Mouse (Mus musculus): ENCODE data around the gene Gramd1a. TPM values are rescaled to one million over a fixed set of nuclear protein-coding genes. Genes with fewer than 3 reads are reported as not detected.
A peak's percentile ranks its signal among the peaks of the same experiment; 100 is the strongest.

Gene Gramd1a
- polyA plus RNA-seq, 1 experiment from 2014 or later = 97.4 TPM

GRCm38 (mm10) chr7:31105061-31105768, 50.5 kb downstream of the Gramd1a start:
- no peaks in the 10 kb centered on the region; the same call in 1 of the 2 replicates for H3K4me1 ChIP-seq
- H3K27ac ChIP-seq = no peak overlapping the region
- 61% methylated on average over 15 of the region's 15 CpGs for WGBS
- peaks cover 5% of the 10 kb centered on the region for H3K27me3 ChIP-seq
- no peaks in the 10 kb centered on the region for H3K36me3 ChIP-seq
- H3K9me3 ChIP-seq = no peaks in the 10 kb centered on the region
- no peak overlapping the region for H3K4me3 ChIP-seq
- H3K4me2 ChIP-seq (replicated peaks) = no peak overlapping the region
- no peak overlapping the region for H3K9ac ChIP-seq
- no peak for ATAC-seq (ENCODE audit: insufficient number of reproducible peaks, insufficient read depth, low FRiP score, low TSS enrichment)

DNA sequence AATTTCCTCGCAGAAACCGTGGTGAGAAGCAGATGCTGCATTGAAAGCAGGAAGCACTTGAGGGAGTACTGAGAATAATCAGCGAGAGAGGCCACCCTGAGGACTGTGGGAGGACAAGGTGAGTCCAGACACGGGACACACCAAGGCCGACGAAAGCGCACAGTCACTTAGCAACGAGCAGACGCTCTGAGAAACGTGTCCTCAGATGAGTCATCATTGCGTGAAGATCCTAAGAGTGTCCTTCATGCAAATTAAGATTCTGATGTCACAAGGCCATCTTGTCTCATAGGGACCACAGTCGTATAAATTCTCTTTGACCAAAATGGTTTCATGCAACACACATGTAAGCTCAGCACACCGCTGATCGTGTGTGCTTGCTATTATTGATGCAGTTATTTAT, 54.9 kb downstream of the Gramd1a start:
- Histone ChIP-seq H3K4me1 (peaks cover 4% of the 10 kb centered on the region; the same call in 1 of the 2 replicates), H3K27me3 (peaks cover 5% of the 10 kb centered on the region), H3K27ac (no peak overlapping the region), H3K4me2 (replicated peaks) (no peak overlapping the region), H3K9me3 (no peaks in the 10 kb centered on the region), H3K4me3 (no peak overlapping the region), H3K9ac (no peak overlapping the region), H3K36me3 (no peaks in the 10 kb centered on the region)
- WGBS = 83% methylated on average over 14 of the region's 14 CpGs
- no peak for ATAC-seq (ENCODE audit: insufficient number of reproducible peaks, insufficient read depth, low FRiP score, low TSS enrichment)

DNA sequence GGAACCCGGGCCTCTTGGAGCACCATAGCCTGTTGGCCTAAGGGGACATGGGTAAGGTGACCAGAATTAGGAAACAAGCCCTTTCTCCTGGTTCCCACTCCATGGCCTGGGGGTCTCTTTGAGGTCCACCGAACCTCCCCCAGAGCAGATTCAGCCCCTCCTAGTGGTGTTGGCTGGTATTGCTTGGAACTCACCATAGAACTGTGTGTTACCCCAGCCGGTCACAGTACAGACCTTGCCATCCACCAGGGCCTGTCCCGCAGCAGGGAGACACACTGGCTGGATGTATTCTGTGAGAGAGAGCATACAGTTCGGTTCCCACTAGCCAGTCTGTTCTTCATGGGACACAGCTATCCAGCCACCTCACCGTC, 56.1 kb downstream of the Gramd1a start:
- no peak overlapping the region for H3K9ac ChIP-seq
- 0 out of 2 replicates have a peak, but pooled peaks cover 4% of the 10 kb centered on the region for H3K4me1 ChIP-seq
- no peaks in the 10 kb centered on the region for H3K36me3 ChIP-seq
- no peak overlapping the region for H3K4me2 ChIP-seq (replicated peaks)
- no peak for ATAC-seq (ENCODE audit: insufficient number of reproducible peaks, insufficient read depth, low FRiP score, low TSS enrichment)
- H3K27me3 ChIP-seq = peaks cover 5% of the 10 kb centered on the region
- 84% methylated on average over 6 of the region's 6 CpGs for WGBS
- H3K4me3 ChIP-seq = no peak overlapping the region
- no peaks in the 10 kb centered on the region for H3K9me3 ChIP-seq
- no peak overlapping the region for H3K27ac ChIP-seq

DNA sequence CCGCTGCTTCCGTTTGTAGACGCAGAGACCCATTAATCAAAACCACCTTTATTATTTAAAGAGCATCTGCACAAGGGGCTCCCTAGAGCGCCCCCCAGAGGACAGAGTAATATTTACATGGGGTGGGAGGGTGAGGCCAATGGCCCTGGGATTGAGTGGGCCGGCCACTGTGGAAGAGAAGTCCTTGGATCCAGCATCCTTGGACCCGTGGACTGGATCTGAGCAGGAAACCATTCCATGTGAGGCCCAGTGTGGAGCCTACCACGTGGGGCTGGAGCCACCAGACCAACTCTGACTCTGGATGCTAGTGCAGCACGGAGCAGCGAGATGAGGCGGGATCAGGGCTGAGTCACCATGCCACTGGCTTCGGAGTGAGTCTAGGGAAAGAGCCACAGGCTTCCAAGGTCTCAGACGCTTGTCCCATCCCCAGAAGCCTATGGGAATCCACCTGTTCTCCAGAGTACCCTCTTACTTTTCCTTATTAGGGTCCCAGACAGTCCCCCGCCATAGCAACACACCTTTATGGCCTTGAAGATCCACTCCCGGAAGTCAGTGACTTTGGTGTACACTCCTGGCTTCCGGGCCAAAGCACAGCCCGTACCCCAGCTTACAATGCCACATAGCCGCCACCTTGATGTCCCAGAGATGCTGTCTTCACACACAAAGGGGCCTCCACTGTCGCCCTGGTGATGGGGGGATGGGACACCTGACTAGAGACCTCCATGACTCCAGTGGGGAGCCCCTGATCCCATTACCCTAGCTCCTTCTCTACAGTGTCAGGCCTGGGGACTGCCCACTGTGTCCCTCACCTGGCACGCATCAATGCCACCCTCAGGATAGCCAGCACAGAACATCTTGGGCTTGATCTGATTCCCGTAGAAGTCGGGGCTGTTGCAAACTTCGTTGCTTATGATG, 56.7 kb downstream of the Gramd1a start:
- H3K4me3 ChIP-seq = no peak overlapping the region
- no peaks in the 10 kb centered on the region for H3K36me3 ChIP-seq
- no peak overlapping the region for H3K4me2 ChIP-seq (replicated peaks)
- peaks cover 5% of the 10 kb centered on the region for H3K27me3 ChIP-seq
- H3K4me1 ChIP-seq = 0 out of 2 replicates have a peak, but pooled peaks cover 4% of the 10 kb centered on the region
- H3K9me3 ChIP-seq = no peaks in the 10 kb centered on the region
- WGBS = 78% methylated on average over 22 of the region's 22 CpGs
- no peak for ATAC-seq (ENCODE audit: insufficient number of reproducible peaks, insufficient read depth, low FRiP score, low TSS enrichment)
- H3K9ac ChIP-seq = no peak overlapping the region
- no peak overlapping the region for H3K27ac ChIP-seq

GRCm38 (mm10) chr7:31097583-31098248, 58.0 kb downstream of the Gramd1a start:
- Histone ChIP-seq H3K36me3 (no peaks in the 10 kb centered on the region), H3K27ac (0 out of 2 replicates have a peak overlapping the region, but pooled peaks have one; percentile 9), H3K4me1 (0 out of 2 replicates have a peak, but pooled peaks cover 4% of the 10 kb centered on the region), H3K9ac (peak overlapping the region; percentile 34; the same call in 1 of the 2 replicates), H3K4me3 (peak overlapping the region; percentile 21), H3K9me3 (no peaks in the 10 kb centered on the region), H3K4me2 (replicated peaks) (peak overlapping the region; percentile 44), H3K27me3 (no peaks in the 10 kb centered on the region)
- peak; percentile 91 for ATAC-seq (ENCODE audit: insufficient number of reproducible peaks, insufficient read depth, low FRiP score, low TSS enrichment)
- 47% methylated on average over 20 of the region's 20 CpGs for WGBS

DNA sequence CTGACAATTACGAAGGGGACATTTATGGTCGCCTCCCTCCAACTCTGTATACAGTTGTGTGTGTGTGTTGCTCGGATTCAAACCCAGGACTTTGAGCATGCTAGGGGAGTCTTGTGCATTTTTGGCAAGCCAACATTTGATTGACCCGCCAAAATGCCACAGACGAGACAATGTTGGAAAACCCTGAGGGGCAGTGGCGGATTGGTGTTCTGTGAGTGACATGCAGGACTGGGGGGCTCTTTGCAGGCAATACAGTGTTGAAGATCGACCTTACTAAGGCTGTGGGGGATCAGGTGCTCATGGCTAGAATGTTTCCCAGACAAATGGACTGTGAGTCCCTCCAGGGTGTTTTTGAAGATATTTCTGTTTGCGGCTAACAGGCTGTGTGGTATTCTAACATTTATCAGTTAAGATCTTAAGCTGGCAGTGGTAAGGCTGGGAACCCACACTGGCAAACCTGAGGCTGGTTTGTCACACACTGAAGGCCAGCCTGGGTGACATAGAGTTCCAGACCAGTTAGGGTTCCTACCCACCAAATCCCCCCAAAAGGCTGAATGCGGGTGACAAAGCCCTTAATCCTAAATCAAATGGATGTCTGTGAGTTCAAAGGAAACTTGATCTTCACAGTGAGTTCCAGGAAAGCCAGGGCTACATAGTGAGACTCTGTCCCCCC, 58.7 kb downstream of the Gramd1a start:
- no peaks in the 10 kb centered on the region for H3K36me3 ChIP-seq
- no peak overlapping the region for H3K9ac ChIP-seq
- ATAC-seq (ENCODE audit: insufficient number of reproducible peaks, insufficient read depth, low FRiP score, low TSS enrichment) = no peak
- H3K4me2 ChIP-seq (replicated peaks) = no peak overlapping the region
- 0 out of 2 replicates have a peak, but pooled peaks cover 4% of the 10 kb centered on the region for H3K4me1 ChIP-seq
- H3K9me3 ChIP-seq = no peaks in the 10 kb centered on the region
- H3K27ac ChIP-seq = no peak overlapping the region
- H3K27me3 ChIP-seq = no peaks in the 10 kb centered on the region
- no peak overlapping the region for H3K4me3 ChIP-seq
- 66% methylated on average over 9 of the region's 9 CpGs for WGBS

DNA sequence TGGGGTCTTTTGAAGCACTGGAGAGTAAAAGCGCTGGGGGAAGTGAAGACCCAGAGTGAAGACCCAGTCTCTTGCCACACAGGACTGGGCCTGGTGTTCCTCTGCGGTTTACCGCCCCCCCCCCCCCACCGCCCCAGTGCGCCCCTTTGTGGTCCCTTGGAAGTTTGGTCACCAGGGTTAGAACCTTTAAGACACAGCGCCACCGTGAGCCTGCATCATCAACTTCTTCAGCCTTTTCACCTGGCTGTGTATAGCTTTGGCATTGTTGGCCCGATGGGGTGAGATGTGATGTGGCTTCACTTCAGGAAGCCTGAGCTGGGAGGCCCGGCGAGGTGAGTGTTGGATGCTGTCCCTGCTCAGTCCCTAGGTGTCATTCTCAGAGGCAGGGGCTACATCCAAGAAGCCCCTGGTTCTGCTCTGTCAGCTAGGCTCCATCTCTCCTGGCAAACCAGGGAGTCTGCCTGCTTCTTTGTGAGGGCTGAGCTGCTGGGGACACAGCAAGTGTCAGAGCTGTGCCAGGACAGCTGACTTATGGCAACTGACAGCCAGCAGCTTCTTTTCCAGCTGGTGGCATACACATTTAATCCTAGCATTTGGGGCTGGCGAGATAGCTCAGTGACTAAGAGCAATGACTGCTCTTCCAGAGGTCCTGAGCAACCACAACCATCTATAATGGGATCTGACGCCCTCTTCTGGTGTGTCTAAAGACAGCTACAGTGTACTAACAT, 60.8 kb downstream of the Gramd1a start:
- Histone ChIP-seq H3K36me3 (no peaks in the 10 kb centered on the region), H3K27me3 (no peaks in the 10 kb centered on the region), H3K27ac (no peak overlapping the region), H3K9ac (no peak overlapping the region), H3K4me2 (replicated peaks) (no peak overlapping the region), H3K4me3 (no peak overlapping the region), H3K4me1 (0 out of 2 replicates have a peak, but pooled peaks cover 4% of the 10 kb centered on the region), H3K9me3 (no peaks in the 10 kb centered on the region)
- WGBS = 29% methylated on average over 12 of the region's 12 CpGs
- no peak for ATAC-seq (ENCODE audit: insufficient number of reproducible peaks, insufficient read depth, low FRiP score, low TSS enrichment)

DNA sequence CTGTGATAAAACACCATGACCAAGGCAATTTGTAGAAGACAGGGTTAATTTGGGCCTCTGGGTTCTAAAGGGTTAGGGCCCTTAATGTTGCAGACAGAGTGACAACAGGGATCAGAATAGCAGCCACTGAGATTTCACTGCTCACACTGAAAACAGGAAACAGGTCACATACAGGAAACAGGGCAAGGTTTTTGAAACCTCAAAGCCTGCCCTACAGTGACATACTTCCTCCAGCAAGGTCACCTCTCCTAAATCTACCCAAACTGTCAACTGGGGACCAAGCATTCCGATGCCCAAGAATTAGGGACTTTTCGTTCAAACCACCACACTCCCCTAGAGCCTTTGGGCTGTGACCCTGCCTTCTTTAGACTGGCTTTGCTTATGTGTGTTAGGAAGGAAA, 66.0 kb downstream of the Gramd1a start:
- 85% methylated on average over 2 of the region's 2 CpGs for WGBS
- Histone ChIP-seq H3K4me3 (no peak overlapping the region), H3K9me3 (no peaks in the 10 kb centered on the region), H3K27me3 (no peaks in the 10 kb centered on the region), H3K4me1 (peaks cover 7% of the 10 kb centered on the region; the same call in 1 of the 2 replicates), H3K4me2 (replicated peaks) (no peak overlapping the region), H3K36me3 (no peaks in the 10 kb centered on the region), H3K9ac (no peak overlapping the region), H3K27ac (no peak overlapping the region)
- ATAC-seq (ENCODE audit: insufficient number of reproducible peaks, insufficient read depth, low FRiP score, low TSS enrichment) = no peak

DNA sequence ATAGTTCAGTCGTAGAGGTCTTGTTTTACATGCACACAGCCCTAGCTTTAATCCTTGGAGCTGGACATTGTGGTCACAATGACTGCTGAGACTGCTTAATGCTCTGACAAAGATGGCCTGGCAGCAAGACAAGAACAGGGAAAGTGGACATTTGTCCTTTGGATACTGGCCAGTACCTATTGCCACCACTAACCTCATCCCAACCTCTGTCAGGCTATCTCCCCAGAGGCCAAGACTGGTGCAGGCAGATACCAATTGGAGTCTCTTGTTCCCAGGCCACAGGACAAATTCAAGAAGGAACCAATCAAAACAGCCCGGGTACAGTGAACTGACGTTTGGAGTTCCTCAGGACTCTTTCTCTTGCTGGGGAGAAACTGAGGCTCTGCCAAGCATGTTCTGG, 67.5 kb downstream of the Gramd1a start:
- WGBS = 72% methylated on average over 3 of the region's 3 CpGs

DNA sequence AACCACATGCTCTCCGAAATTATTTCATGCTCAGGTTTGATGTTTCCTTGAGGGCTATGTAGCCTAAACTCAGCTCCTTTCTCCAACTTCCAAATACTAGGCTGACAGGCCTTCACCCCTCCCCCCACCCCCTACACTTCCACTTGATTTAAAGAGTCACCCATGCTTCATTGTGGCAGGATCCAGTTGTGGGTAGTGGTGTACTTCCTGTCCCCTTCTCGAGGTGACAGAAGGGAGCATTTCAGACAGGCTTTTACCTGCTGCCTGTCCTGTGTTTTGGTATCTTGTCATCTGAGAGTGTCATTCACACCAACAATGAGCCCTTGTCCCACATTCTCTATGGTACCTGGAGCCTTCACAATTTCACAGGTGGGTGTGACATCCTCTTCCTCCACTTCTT, 68.4 kb downstream of the Gramd1a start:
- H3K4me1 ChIP-seq = peaks cover 26% of the 10 kb centered on the region; the same call in 1 of the 2 replicates
- no peak overlapping the region for H3K27ac ChIP-seq
- H3K4me2 ChIP-seq (replicated peaks) = no peak overlapping the region
- H3K9me3 ChIP-seq = no peaks in the 10 kb centered on the region
- ATAC-seq (ENCODE audit: insufficient number of reproducible peaks, insufficient read depth, low FRiP score, low TSS enrichment) = no peak
- H3K4me3 ChIP-seq = no peak overlapping the region
- 52% methylated on average over 2 of the region's 2 CpGs for WGBS
- no peaks in the 10 kb centered on the region for H3K27me3 ChIP-seq
- no peak overlapping the region for H3K9ac ChIP-seq
- H3K36me3 ChIP-seq = no peaks in the 10 kb centered on the region

More for the DNA sequence above, 67.5 kb downstream of the Gramd1a start:
- Histone ChIP-seq H3K9ac (no peak overlapping the region), H3K27ac (no peak overlapping the region), H3K4me3 (no peak overlapping the region), H3K9me3 (no peaks in the 10 kb centered on the region), H3K4me2 (replicated peaks) (no peak overlapping the region), H3K4me1 (peaks cover 20% of the 10 kb centered on the region; the same call in 1 of the 2 replicates), H3K36me3 (no peaks in the 10 kb centered on the region), H3K27me3 (no peaks in the 10 kb centered on the region)
- ATAC-seq (ENCODE audit: insufficient number of reproducible peaks, insufficient read depth, low FRiP score, low TSS enrichment) = no peak

Measured in embryonic facial prominence, embryonic 12.5 days (tissue).